Mouse (Mus musculus) thymus, adult 2 months (tissue): Measurements from ENCODE around the gene Nalcn.

Source experiments
- CTCF ChIP-seq: fragments of 200-500 bp; IDR thresholded peaks from 2 replicates; pipeline ENCODE4 v1.5.1; 2012; ENCODE audit warnings: mild to moderate bottlenecking, control low read depth, low read length, moderate library complexity, borderline replicate concordance; ENCODE audit not compliant: control insufficient read depth, poor library complexity, insufficient read depth; ENCODE audit errors: extremely low read depth
- POLR2A ChIP-seq: fragments of 200-500 bp; IDR thresholded peaks from 2 replicates; pipeline ENCODE4 v1.6.1; 2012; ENCODE audit warnings: mild to moderate bottlenecking, low read length, control low read depth, moderate library complexity; ENCODE audit not compliant: control insufficient read depth, poor library complexity, insufficient read depth; ENCODE audit errors: extremely low read depth

DNA sequence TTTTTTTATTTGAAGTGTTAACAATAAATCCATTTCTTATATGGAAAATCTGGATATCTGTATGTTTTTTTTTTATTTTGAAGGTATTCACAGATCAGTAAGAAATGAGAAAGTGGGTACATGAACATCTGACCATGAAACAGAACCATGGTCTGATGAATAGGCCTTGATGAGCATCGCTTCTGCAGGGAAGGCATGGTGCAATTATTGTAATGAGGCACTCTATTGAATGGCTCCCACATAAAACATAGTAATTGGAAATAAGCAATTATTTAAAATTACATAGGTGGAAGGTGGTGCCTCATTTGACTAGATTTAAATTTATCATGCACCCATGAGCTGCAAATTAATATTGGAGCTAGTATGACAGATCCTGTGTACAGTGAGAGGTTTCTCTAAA lies 267.3 kb downstream of the Nalcn start:
- no peak for TF ChIP-seq POLR2A
- TF ChIP-seq CTCF: no peak
